Mouse (Mus musculus) embryo, embryonic 10.5 days (tissue): ENCODE measurements around the gene Slc6a12.

ENCODE experiments used
- DNase-seq: peaks from one replicate; pipeline ENCODE4 v3.0.0-alpha.2; 2015; ENCODE audit warnings: low spot score

Slc6a12 gene

GRCm38 (mm10) chr6:121412558-121413297 is 69.9 kb downstream of the Slc6a12 start:
- peak; percentile 39 for DNase-seq
